Mouse (Mus musculus) lung, adult 18-20 months (tissue): ENCODE results near the gene Kcnq1.

Experiments
- DNase-seq, 2 experiments: peaks; one replicate each; pipeline ENCODE4 v3.0.0; 2022; ENCODE audit warnings: mixed read lengths in 2 of 2

The Kcnq1 gene

GRCm38 (mm10) chr7:143328185-143328915 lies 222.2 kb downstream of the Kcnq1 start:
- no peak for DNase-seq

GRCm38 (mm10) chr7:143329110-143329810 lies 223.1 kb downstream of the Kcnq1 start:
- DNase-seq: no peak

DNA sequence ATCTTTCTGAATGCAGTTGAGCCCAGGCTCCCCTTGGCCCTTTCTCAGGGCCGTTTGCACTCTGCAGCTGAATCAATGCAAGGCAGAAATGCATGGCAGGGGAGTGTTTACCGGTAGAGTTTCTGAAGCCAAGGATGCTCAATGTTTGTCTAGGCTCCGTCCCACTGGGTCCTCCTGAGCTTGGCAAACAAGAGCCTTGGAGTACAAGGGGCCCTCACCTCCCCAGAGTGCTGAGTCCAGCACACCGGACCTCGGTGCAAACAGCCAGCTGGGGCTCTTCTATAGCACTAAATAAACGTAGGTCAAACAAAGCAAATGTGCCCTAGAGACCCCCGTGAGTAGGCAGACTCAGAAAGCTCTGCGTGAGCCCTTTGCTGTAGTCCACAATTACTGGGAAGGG lies 226.9 kb downstream of the Kcnq1 start:
- no peak for DNase-seq

- DNase-seq: no peak
These were observed 227.4 kb downstream of the Kcnq1 start for GRCm38 (mm10) chr7:143333604-143334003.

DNA sequence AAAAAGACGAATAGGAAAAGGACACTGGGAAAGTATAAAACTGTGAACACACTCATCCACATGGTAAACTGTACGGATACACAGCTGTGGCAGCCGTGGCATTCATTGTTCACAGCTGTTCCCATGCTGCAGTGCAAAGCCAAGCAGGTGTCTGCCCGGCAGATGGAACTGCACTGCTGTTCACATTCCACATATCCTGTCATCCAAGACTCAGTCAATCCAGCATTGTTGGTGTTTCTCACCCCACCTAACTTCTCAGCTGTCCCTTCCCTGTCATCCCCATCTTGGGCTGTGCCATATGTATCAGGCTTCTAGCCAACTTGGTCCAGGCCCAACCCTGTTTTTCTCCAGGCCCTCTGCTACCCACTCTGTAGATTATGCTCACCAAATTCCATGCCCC lies 232.5 kb downstream of the Kcnq1 start:
- no peak for DNase-seq

DNA sequence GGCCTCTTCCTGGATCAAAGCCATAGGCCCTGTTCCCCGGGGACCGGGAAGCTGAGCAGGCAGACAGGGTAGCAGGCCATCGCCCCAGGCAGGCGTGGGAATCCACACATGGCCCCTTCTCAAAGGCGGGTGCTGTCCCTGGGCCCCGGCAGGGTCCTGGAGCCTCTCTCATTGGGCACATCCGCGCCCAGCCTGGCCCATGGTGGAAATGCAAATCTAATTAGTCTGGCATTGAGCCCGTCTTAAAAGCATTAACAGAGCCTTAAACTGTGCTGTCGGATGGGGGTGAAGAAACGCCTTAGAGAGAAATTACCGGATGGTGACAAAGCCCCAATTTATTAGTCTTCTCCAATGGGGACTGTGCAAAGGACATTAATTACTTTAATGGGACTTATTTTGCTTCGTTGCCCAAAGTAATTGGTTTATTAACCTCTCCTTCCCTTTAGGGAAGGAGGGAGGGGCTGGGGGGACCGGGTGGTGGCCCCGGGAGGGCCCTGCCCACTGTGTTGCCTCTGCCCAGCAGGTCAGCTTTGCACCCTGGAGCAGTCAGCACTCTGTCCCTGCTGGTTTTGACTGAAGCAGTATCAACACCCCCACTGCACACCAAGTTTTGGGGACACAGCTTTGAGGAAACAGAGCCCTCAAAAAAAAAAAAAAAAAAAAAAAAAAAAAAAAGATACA lies 234.6 kb downstream of the Kcnq1 start:
- no peak for DNase-seq

DNA sequence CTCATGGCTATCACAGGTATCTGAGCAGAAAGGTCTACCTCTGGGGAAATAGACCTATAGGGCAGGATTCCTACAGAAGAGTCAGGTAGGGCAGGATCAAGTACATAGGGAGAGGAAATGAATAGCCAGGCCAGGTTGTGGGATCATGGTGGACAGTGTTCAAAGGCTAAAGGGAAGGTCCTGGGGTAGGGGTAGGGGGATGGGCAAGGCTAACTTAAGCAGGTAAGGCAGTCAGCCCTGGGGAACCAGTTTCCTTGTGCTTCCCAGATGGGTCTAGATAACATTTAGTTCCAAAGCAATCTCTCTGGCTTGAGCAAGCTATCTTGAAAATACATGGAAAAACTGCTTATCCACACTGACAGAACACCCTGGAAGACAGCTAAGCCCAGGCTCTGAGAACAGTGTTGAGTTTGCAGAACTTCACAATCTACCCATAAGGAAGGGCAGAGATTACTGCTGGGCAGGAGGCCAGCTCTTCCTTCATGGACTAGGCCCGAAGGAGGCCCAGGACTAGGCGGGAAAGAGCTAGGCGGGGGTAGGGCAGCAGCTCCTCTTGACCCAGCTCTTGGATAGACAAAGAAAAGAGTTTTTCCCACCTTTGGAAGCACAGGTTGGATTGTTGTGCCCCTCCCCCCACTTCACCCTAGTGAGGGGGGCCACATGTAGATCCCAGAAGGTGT lies 235.3 kb downstream of the Kcnq1 start:
- no peak for DNase-seq

DNA sequence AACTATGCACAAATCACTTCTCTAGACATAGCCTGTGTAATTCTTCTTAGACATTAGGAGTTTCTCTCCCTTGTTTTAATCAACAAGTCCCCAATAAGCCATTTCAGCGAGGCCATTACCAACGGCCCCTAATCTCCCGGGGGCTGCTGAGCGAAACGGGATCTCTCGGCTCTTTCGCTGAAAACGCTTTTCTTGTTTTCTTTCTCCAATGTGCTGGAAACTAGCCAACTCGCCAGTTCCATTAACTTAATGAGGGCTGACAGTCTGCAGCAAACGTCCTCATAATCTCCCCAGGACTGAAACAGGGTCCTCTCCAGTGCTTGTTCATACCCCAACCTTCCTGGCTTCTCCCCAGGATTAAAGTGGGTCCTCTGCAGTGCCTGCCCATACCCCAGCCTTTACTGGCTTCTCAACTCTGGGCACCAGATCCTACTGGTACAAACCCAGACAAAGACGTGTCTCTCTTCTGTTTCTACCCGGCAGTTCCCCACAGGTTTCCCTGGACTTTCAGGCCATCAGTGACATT lies 237.7 kb downstream of the Kcnq1 start:
- DNase-seq: no peak

DNA sequence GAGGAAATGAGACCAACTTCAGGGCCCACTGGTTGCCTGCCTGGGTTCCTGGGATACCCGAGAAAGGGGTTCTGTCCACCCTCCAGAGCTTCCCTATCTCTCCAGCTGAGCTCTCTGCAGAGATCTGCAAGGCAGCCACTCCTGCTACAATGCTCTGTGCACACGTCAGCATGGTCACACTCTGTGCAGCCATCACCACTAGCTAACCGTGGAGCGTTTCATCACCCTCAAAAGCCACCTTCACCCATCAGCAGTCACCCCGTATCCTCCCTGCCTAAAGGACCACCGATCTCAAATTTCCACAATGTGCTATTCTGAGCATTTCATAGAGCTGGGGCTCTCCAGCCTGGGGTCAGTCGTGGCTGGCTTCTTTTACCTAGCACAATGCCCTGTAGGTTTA lies 243.1 kb downstream of the Kcnq1 start:
- no peak for DNase-seq

DNA sequence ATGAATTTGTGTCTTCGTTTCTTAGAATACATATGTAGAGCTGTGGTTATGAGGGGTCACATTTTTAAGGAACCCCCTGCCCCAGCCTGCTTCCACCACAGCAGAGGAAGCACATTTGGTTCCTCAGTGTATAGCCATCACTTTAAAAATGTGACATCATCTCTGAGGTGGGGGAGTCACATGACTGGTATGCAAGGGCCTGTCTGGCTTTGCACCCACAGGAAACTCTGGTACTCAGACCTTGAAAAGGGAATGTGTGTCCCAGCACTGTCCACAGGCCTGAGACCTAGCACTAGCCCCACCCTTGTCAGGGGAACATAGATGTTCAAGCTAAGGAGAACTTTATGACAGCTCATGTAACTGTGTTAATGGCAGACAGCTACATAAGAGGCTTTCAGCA lies 243.7 kb downstream of the Kcnq1 start:
- DNase-seq: no peak

DNA sequence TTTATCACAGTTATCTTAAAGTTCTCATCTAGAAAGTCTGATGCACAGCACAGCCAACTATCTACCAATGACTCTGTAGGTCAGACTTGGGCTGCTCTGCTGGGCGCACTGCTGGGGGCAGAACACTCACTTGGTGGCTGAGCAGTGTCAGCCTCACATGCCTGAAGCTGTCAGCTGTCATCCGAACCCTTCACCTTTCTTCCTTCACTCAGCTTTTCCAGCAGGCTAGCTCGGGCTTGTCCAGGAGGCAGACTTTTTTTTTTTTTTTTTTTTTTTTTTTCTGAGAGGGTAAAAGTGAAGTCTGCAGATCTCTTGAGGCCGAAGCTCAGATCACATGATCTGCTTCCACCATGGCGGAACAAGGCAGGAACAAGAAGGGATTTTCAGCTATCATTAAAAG lies 249.7 kb downstream of the Kcnq1 start:
- no peak for DNase-seq

DNA sequence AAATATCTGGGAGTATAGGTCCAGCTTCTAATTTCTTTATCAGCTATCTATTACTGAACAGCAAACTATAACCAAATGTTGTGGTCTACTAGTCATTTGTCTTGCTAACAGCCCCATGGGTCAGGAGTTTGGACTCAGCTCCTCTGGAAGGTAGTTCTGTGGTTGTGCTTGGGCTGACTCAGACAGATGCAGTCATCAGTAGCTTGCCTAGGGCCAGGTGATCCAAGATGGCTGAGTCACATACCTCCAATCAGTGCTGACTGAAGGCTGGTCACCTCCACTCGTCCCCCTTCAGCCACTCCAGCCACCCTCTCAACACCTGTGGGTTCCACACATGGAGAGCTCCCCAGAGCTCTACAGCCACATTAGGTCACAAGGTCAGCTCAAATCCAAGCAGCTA lies 250.9 kb downstream of the Kcnq1 start:
- DNase-seq: peak; percentile 69 to 75

DNA sequence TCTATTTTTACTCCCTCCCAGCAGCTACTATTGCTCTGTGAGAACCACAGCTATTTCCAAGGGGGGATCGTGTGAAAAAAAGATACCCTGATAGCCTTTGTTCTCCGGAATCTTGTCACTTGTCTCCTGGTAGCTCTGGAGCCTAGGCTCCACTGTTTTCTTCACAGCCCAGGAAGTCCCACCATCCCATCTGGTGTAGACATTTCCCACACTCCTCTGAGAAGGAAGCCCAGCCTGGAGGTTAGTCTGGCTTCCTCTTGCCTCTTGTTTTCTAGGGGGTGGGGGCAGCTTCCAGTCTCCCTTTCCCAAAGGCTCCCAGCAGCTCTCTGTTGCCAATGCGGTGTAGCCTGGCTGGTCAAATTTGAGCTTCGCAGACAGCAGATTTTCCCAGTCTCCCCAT lies 251.7 kb downstream of the Kcnq1 start:
- no peak for DNase-seq

DNA sequence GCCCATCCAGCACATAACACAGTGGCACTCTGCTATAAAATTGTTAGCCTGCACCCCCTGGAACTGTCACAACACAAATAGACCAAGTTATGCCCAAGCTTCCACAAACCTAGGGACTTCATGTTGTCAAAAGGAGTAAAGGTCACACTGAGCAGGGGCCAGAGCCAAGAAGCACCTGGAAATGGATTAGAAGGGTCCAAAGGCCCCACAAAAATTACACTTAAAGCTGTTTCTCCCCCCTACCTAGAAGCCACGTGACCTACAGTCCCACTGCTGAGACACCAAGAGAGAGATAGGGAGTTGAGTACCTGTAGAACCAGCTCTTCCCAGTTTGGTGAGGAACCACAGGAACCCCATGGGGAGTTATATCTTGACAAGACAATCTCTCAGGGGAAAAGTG lies 253.6 kb downstream of the Kcnq1 start:
- DNase-seq: no peak

DNA sequence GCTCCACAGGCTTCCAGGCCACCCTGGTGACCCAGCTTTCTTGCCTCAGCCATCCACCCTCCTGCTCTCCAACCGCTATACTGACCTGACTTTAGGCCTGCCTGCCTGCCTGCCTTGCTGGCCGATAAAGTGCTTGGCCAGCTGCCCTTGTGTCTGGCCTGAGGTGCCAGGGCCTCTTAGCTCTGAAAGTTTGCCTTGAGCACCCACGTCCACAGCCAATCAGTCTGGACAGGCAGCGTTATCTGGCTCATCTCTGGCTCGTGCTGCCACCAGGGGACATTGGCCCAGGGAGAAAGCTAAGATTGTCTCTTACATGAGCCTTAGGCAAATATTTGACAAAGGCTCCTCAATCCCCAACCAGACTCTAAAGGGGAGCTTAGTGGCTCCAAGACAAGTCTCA lies 254.6 kb downstream of the Kcnq1 start:
- DNase-seq: peak; percentile 45 to 55

DNA sequence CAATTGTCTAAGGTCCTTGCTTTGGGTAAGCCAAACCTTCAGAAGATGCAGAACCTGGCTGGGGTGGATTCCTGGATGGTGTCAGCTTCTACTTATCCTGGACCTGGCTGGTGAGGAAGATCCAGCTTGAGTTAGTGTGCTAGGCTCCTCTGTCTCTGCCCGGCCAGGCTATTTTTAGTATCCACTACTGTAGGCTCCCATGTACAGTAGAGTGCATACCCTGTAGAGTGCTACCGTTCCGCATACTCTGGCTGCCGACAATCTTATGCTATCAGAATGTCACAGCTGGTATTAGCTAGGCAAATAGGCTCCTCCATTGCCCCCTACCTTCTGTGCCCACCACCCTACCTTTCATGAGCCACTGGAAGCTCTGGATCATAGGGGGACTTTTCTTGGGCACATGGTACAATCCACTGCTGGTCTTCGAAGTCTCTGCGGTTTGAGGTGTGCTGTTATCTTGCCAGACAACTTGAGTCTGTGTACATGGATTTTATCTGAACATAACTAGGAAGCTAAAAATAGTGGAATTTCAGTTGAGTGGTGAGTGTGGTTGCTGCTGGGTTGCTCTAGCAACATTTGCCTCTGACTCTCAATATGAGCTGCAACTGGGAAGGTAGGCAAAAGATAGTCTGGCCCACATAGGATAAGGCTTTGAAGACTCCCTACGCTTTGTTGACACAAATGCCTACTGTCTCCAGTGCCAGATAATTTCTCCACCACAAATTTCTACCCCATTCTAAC lies 258.1 kb downstream of the Kcnq1 start:
- DNase-seq: no peak

DNA sequence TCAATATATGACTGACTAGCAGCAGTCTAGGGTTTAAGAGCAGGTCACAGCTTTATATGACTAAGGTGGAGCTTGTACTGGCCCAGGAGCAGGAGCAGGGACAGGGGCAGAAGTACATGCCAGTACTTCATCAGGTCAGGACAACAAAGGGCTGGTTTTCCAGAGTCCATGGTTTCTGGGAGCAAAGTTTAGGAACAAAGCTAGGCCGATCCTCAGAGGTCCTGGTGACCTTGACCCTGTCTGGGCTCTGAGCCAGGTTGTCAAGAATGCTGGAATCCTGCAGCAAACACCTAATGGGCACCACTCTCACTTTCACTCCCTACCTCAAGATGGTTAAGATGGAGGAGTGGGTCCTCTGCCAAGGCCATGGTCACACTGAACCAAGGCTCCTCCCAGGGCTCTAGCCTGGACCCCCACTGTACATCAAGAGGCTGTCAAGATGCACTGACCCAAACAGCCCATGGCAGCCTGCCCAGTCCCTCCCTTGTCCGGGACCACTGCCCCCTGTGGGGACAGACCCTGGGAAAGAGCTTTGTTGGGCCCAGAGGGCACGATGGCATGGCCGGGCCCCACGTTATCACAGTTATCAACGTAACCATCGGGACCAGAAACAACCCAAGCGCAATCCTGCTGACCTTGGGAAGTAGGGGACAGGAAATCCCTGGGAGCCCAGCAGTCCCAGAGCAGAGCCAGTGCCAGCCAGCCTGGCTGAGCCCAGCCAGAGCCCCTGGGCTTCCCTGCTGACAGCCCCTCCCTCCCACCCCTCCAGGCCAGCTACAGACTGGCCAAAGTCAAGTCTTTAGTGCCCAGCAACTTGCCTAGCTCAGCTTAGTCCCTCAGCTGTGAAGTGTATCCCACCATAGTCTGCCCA lies 259.0 kb downstream of the Kcnq1 start:
- peak in 1 of 2 experiments; percentile 14 for DNase-seq

- peak; percentile 31 to 51 for DNase-seq
These were observed 261.5 kb downstream of the Kcnq1 start for GRCm38 (mm10) chr7:143367366-143368266.

GRCm38 (mm10) chr7:143368267-143368643 lies 262.1 kb downstream of the Kcnq1 start:
- no peak for DNase-seq

GRCm38 (mm10) chr7:143371336-143371735 lies 265.2 kb downstream of the Kcnq1 start:
- no peak for DNase-seq
